ENCODE assay signal across 30 mouse cellular contexts in the genomic region with DNA sequence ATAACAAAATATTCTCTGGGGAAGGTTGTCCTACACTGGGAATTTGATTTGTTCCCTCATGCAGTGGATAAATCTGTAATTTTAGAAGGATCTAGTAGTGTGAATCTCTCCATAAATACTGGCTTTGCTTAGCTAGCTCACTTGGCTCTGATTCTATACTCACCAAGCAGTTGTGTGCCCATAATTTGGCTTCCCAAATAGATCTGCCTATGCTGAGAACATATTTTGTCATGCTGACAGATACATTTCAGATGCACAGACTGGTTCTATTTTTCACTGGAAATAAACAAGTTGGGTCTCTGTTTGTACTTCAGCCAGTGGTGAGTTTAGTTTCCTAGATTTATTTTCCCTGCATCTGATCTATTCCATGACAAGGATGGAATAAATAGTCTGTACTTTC.
A peak's percentile ranks its signal among the peaks of the same experiment; 100 is the strongest.
DNase-seq lines count a peak whose midpoint lies in the region; ATAC-seq lines count a peak whose summit lies in the region.
"Had no signal": no experiment of that assay in that cellular context is flagged by ENCODE, and none has a peak within 500 bp of the region (broad histone marks: within the 10 kb centered on the region; RNA-seq: fewer than 3 reads in every experiment).

No protein-coding gene starts in this region.

- no peak overlapping the region for H3K4me3 ChIP-seq in forebrain, embryonic 15.5 days
- no peak overlapping the region for H3K4me3 ChIP-seq in forebrain, embryonic 13.5 days
- H3K4me3 ChIP-seq: hindbrain, embryonic 13.5 days; limb, embryonic 13.5 days; lung, embryonic 15.5 days had no signal

- H3K9me3 ChIP-seq in forebrain, embryonic 15.5 days, result no peaks in the 10 kb centered on the region
- no peaks in the 10 kb centered on the region for H3K9me3 ChIP-seq in forebrain, embryonic 13.5 days (replicated peaks)
- H3K9me3 ChIP-seq: hindbrain, embryonic 13.5 days; limb, embryonic 13.5 days; lung, embryonic 15.5 days had no signal

- H3K9ac ChIP-seq in forebrain, embryonic 15.5 days (replicated peaks), result no peak overlapping the region
- H3K9ac ChIP-seq in forebrain, embryonic 13.5 days, result no peak overlapping the region
- H3K9ac ChIP-seq: hindbrain, embryonic 13.5 days; limb, embryonic 13.5 days; lung, embryonic 15.5 days had no signal

- DNase-seq in layer of hippocampus, adult 18-20 months (ENCODE audit: low spot score in 2 of 2), result peak; percentile 1 to 25
- no peak for DNase-seq in layer of hippocampus, adult 11-12 months (ENCODE audit: low spot score)
- peak; percentile 3 for DNase-seq in right cerebral cortex, adult 18-20 months
- no peak for DNase-seq in right cerebral cortex, postnatal 14 days
- no peak for DNase-seq in gastrocnemius, postnatal 10 days
- DNase-seq: adrenal gland, postnatal 14 days; cerebellum, adult 2 months; cerebellum, postnatal 14 days; gastrocnemius, postnatal 36 days; heart, adult 18-20 months; heart, postnatal 4 days; kidney, adult 8-10 months; kidney, postnatal 4 days; lung, postnatal 36 days; right cerebral cortex, postnatal 4 days; thymus, adult 2 months; thymus, postnatal 36 days had no signal

- H3K27me3 ChIP-seq in forebrain, embryonic 15.5 days, result no peaks in the 10 kb centered on the region
- no peaks in the 10 kb centered on the region for H3K27me3 ChIP-seq in forebrain, embryonic 13.5 days
- H3K27me3 ChIP-seq: hindbrain, embryonic 13.5 days; limb, embryonic 13.5 days; lung, embryonic 15.5 days; Patski had no signal

- H3K27ac ChIP-seq in forebrain, embryonic 15.5 days (replicated peaks), result peak overlapping the region; percentile 42; the same call in 1 of the 2 replicates
- H3K27ac ChIP-seq in forebrain, embryonic 13.5 days, result no peak overlapping the region
- H3K27ac ChIP-seq: hindbrain, embryonic 13.5 days; kidney, postnatal 0 days; limb, embryonic 13.5 days; lung, embryonic 15.5 days; stomach, postnatal 0 days had no signal

- 0 out of 2 replicates have a peak, but pooled peaks have one; percentile 46 for ATAC-seq in forebrain, embryonic 15.5 days (replicated peaks)
- ATAC-seq in forebrain, embryonic 13.5 days, result no peak
- ATAC-seq: intestine, embryonic 16.5 days; midbrain, embryonic 16.5 days; Patski had no signal

- H3K4me1 ChIP-seq in forebrain, embryonic 15.5 days, result peaks cover 6% of the 10 kb centered on the region; the same call in 1 of the 2 replicates
- peaks cover 5% of the 10 kb centered on the region; the same call in 1 of the 2 replicates for H3K4me1 ChIP-seq in forebrain, embryonic 13.5 days
- H3K4me1 ChIP-seq: hindbrain, embryonic 13.5 days; limb, embryonic 13.5 days; lung, embryonic 15.5 days had no signal

- H3K36me3 ChIP-seq in forebrain, embryonic 15.5 days, result no peaks in the 10 kb centered on the region
- H3K36me3 ChIP-seq in forebrain, embryonic 13.5 days (ENCODE audit: poor library complexity, severe bottlenecking), result no peaks in the 10 kb centered on the region
- H3K36me3 ChIP-seq: hindbrain, embryonic 13.5 days; limb, embryonic 13.5 days; lung, embryonic 15.5 days had no signal

- no peak overlapping the region for H3K4me2 ChIP-seq in forebrain, embryonic 15.5 days (replicated peaks)
- H3K4me2 ChIP-seq in forebrain, embryonic 13.5 days, result no peak overlapping the region
- H3K4me2 ChIP-seq: heart, embryonic 11.5 days; hindbrain, embryonic 13.5 days; limb, embryonic 13.5 days; liver, embryonic 11.5 days; lung, embryonic 15.5 days; midbrain, embryonic 11.5 days had no signal

Comparison
In these comparisons a context has a peak if more than half of its experiments do, and no peak if none do; other contexts are left out.
1. DNase-seq: peak in layer of hippocampus, adult 18-20 months (2 of 2) and right cerebral cortex, adult 18-20 months (single experiment); none in layer of hippocampus, adult 11-12 months (single experiment), right cerebral cortex, postnatal 14 days (single experiment) and gastrocnemius, postnatal 10 days (single experiment).